Mouse (Mus musculus): Measurements from ENCODE around the gene Rsph9.

Gene Rsph9

GRCm38 (mm10) chr17:46143578-46144423 lies at the start of gene Rsph9:
Gene Rsph9 (minus strand): TSS chr17:46144216.
- peak in 1 of 2 experiments; percentile 35 for DNase-seq

DNA sequence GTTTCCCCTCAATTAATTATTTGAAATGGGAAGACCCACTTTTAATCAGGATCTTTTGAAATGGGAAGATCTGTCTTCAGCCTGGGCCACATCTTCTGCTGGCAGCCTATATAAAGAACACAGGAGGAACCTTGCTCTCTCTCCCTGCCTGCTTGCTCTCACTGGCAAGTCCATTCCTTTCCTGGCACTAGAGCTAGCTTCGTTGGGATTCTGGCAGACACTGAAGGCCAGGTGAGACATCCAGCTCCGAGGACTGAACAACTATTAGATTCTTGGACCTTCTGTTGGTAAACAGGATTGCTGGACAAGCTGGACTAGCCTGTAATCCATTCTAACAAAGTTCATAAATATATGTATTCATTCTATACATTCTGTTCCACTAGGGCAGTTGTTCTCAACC lies 44.8 kb upstream of the Rsph9 start:
- DNase-seq, result no peak

GRCm38 (mm10) chr17:46182273-46182672 lies 38.3 kb upstream of the Rsph9 start:
- no peak for DNase-seq

DNA sequence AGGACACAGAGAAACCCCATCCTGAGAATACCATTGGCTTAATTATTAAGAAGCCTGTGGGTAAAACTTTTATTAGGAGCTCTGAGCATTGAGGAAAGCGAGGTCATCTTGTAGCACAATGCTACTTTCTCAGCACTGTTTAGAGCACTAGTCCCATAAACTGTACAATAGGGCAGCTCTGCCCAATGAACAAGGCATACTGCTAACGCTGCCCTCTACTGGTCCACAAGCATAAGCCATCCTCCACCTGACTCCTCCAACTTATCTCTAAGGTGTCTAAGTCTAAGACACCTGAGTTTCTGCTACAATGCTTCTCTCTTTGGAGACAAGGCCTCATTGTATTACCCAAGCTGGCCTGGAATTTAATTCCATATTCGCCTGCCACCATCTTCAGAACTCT lies 26.5 kb upstream of the Rsph9 start:
- peak in 1 of 2 experiments; percentile 38 for DNase-seq

DNA sequence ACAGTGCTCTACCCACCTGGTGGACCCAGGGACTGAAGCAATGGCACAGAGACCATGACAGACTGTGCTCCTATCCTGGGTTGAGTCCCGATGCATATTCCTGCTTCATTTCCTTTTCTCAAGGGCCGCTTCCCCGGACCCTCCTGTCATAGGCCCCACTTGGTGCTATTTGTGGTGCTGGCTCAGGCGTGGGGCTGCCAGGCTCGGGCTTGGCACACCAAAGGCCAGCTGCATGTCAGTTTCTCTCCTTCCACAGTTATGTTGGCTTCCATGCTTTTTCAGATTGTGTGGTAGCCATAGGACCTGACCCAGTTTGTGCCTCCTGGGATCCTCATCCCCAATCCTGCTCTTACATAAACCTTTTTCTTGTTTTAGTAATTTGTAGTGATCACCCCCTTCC lies 24.8 kb upstream of the Rsph9 start:
- no peak for DNase-seq

DNA sequence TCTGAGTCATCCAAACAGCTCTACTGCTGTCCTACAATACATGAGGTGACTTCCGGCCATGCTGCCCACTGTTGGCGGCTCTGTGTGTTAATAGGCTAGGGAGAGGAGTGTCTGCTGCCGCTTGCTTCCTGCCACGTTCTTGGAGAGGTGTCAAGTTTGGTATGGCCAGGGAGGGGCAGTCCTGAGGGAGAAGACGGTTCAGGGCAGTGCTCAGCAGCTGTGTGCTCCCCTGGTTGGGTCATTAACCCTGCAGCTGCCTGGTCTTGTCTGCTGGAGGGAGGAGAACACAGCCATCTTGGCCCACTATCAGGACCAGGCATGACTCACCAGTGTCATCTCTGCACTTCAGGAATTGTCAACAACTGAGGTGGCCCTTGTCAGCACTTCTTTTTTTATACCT lies 24.3 kb upstream of the Rsph9 start:
- DNase-seq, result no peak

- peak in 1 of 2 experiments; percentile 41 for DNase-seq
These were observed 23.0 kb upstream of the Rsph9 start for GRCm38 (mm10) chr17:46167014-46167413.

GRCm38 (mm10) chr17:46166270-46166669 lies 22.3 kb upstream of the Rsph9 start:
- DNase-seq, result peak in 1 of 2 experiments; percentile 35

DNA sequence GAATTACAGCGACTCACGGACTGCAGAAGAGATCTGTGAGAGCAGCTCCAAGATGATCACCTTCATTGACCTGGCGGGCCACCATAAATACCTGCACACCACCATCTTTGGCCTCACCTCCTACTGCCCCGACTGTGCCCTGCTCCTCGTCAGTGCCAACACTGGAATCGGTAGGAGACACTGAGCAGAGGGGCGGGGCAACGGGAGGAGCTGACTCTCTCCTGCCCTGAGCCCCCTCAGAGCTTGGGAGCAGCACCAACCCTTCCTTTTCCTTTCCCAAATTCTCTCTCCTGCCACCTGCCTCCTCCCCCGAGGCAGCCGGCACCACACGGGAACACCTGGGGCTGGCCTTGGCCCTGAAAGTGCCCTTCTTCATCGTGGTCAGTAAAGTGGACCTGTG lies 21.4 kb upstream of the Rsph9 start:
- DNase-seq, result no peak

- DNase-seq, result no peak
These were observed 20.8 kb upstream of the Rsph9 start for GRCm38 (mm10) chr17:46164791-46165190.

DNA sequence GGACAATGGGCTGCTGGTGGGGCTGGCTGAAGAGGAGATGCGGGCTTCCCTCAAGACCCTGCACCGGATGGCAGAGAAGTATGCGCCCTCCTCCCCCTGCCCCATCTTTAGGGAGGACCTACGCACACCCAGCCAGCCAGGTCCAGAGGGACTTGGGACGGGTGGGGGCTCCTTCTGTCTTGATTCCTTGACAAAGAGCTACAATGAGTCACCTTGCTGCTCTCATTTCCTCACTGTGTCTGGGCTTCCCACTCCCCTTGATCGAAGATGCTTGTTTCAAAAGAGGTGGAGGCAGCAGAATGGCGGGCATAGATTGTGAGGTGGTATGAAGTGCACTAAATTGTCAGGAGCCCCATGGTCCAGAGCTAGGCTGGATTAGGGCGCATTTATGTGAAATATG lies 20.3 kb upstream of the Rsph9 start:
- DNase-seq, result no peak

DNA sequence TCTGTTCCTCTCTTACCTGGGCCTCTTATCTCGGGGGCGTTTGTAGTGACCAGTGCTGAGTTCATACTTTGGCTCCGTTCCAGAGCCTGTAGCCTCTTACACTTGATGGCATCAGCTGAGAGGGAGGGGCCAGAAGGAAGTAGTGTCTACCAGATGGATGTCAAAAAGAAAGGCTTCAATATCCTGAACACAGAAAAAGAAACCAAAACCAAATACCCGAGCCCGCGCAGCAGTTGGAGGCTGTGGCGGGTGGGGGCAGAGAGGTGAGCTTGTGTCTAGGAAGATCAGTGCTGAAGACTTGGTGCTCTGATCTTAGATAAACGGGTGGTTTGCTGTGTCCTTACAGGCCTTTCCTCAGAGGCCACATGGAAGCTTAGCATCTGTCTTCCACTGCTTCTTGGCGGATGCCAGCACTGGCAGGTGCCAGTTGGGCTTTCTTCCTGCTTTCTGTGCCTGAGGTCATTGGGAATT lies 19.0 kb upstream of the Rsph9 start:
- DNase-seq, result peak in 1 of 2 experiments; percentile 30

DNA sequence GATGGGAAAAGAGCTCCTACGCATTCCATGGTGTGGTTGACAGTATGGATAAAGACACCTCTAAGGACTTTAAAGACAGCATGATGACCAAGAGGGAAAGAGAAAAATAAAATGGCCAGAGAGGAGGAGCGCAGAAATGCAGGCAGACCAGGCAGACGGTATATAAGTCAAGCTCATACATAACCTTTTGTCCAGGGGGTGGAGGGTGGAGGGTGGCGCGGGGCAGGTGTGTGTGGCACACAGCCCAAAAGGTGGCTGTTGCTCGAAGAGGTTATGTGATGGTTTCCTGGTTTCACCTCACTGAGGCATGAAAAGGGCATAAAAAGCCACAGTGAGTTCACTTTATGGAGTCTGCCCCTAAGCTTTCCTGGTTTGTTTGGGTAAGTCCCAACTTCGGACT lies 18.5 kb upstream of the Rsph9 start:
- no peak for DNase-seq

GRCm38 (mm10) chr17:46161710-46162109 lies 17.7 kb upstream of the Rsph9 start:
- peak in 1 of 2 experiments; percentile 26 for DNase-seq

DNA sequence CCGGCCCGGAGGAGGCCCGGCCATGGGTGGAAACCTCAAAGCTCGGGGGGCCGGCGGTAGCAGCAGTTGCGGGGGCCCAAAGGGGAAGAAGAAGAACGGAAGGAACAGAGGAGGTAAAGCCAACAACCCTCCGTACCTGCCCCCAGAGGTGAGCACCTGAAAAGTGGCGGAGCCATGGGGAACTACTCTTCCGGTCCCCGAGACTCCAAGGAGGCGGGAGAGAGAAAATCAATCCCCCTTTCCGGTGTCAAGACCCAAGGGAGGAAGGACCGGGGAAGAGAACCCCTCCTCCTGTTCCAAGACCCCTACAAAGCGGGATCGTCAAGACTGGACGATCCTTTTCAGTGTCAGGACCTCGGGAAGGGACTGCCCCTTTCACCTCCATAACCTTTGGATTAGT lies 17.2 kb upstream of the Rsph9 start:
- no peak for DNase-seq

DNA sequence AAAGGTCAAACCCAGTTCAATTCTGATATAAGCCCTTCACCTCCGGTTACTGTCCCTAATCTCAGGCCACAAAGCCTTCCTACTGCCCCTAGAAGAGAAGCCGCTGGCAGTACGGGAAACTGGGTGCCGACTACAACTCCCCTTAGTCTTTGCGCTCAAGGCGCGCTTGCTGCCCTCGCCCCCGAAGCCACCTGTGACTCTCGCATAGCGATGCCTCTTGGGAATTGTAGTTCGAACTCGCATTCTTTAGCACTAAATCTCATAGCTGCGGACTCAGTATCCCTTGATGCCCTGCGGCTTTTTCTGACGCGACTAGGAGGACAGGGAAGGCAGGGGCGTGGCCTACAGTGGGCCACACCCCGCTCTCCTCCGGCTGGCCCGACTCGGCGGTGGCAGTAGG lies 16.7 kb upstream of the Rsph9 start, which contains the start of gene Gtpbp2:
Gene Gtpbp2, plus strand, starts transcription at position 347 of the 400 bp plus-strand sequence.
- peak; percentile 93 to 96 for DNase-seq

- DNase-seq, result peak; percentile 82 to 89
These were observed 16.2 kb upstream of the Rsph9 start for GRCm38 (mm10) chr17:46160090-46160662.

GRCm38 (mm10) chr17:46159236-46159635 lies 15.2 kb upstream of the Rsph9 start:
- DNase-seq, result no peak

DNA sequence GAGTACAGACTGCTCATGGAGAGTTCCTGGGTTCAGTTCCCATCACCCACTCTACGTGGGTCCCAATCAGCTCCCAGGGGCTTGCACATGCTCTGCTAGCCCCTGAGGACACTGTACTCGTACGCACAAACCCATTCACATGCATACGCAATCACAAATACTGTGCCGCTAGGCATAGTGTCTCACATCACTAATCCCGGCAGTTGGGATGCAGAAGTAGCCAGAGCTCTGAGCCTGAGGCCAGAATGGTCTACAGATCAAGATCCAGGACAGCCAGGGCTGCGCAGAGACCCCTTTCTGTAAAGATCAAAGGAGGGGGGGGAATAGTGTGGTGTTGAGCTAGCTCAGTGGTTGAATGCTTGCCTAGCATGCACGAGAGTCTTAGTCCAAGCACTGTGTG lies 13.1 kb upstream of the Rsph9 start:
- DNase-seq, result no peak

DNA sequence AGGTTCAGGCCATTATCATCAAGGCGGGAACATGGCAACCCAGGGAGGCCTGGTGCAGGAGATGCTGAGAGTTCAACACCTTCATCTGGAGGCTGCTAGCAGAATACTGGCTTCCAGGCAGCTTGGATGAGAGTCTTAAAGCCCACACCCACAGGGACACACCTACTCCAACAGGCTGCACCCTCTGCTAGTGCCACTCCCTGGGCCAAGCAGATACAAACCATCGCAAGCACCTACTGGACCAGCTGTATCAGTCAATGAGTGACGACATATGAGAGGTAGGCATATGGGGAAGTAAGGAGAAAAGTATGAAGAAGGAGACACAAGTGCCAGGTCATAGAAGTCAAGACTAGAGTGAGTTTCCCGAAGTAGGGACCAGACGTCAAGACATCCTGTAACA lies 12.7 kb upstream of the Rsph9 start:
- no peak for DNase-seq

GRCm38 (mm10) chr17:46154336-46154735 lies 10.3 kb upstream of the Rsph9 start:
- no peak for DNase-seq

- DNase-seq, result peak; percentile 84 to 91
These were observed 9.1 kb upstream of the Rsph9 start, which contains the start of gene Mad2l1bp for GRCm38 (mm10) chr17:46152847-46153782. Gene Mad2l1bp (minus strand): TSS chr17:46153553.

DNA sequence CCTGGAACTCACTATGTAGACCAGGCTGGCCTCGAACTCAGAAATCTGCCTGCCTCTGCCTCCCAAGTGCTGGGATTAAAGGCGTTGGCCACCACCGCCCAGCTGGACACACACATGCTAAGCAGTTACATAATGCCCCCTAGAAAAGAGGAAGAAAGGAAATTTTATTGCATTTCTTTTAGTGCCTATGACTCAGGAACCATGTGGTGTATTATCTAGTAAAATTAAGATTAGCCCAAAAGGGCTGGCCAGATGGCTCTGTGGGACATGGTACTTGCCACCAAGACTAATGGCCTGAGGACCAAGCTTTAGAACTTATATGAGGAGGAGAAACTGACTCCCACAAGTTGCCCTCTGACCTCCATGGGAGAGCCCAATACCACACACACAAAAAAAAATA lies 4.1 kb downstream of the Rsph9 start:
- DNase-seq, result no peak

All from cerebellum, postnatal 25 days (tissue).